Mouse (Mus musculus): Measurements from ENCODE around the gene Dppa3. TPM values are rescaled to one million over a fixed set of nuclear protein-coding genes. Genes with fewer than 3 reads are reported as not detected.

The Dppa3 gene
- polyA plus RNA-seq, 1 experiment from 2014 or later = not detected

DNA sequence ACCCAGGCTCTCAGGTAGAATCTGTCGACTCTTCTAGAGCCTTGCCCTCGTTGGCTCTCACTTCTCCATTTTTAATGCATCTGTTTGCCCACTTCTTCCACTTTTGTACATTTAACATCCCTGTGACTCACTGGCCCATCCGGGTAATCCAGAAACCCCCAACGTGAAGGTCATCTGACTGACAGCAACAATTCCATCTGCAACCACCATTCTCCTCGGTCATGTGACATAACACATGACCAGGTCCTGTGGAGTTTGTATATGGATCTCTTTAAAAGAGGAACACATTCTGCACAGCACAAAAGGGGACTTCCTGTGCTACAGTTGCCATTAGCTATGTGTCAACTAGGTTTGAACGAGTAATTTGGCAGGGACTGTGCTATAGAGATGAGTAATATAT is 28.1 kb downstream of the Dppa3 start:
- no peaks in the 10 kb centered on the region; the same call in 1 of the 2 replicates for H3K4me1 ChIP-seq (ENCODE audit: control insufficient read depth, low read depth, low read length)
- no peak overlapping the region for H3K4me2 ChIP-seq (ENCODE audit: low read depth, low read length)
- ATAC-seq (ENCODE audit: low read depth) = peak; percentile 16; the same call in 1 of the 2 replicates
- H3K27me3 ChIP-seq (ENCODE audit: control insufficient read depth, insufficient read depth, low read depth, low read length) = no peaks in the 10 kb centered on the region
- 24% methylated on average over 6 of the region's 6 CpGs for WGBS (ENCODE audit: insufficient replicate concordance)
- H3K4me3 ChIP-seq (ENCODE audit: low read depth, low read length) = no peak overlapping the region
- H3K36me3 ChIP-seq (ENCODE audit: control insufficient read depth, insufficient read depth) = no peaks in the 10 kb centered on the region
- no peaks in the 10 kb centered on the region for H3K9me3 ChIP-seq (replicated peaks; ENCODE audit: control insufficient read depth, low read length)
- H3K27ac ChIP-seq (ENCODE audit: low read length) = no peak overlapping the region
- no peak overlapping the region for H3K9ac ChIP-seq (ENCODE audit: low read depth, low read length)

DNA sequence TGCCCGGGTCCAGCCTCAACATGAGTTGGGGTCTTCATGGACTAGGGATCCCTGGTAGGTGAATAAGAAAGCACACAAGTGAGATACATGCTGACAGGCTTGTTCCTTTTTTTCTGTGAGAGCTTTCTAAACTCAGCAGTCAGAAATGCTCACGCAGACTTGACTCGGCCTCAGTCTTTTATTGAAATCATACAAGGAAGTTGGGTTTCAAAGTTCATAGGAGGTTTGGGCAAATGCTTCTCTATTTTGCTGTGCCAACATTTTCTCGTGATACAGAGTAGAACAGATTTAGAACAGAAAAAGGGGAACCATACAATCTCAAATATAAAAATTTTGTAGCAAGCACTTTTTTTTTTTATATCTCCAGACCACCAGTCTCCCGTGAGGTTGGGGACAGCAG is 31.4 kb downstream of the Dppa3 start:
- Histone ChIP-seq H3K9me3 (replicated peaks; ENCODE audit: control insufficient read depth, low read length) (no peaks in the 10 kb centered on the region), H3K27ac (ENCODE audit: low read length) (no peak overlapping the region), H3K4me3 (ENCODE audit: low read depth, low read length) (no peak overlapping the region), H3K9ac (ENCODE audit: low read depth, low read length) (no peak overlapping the region), H3K4me1 (ENCODE audit: control insufficient read depth, low read depth, low read length) (no peaks in the 10 kb centered on the region; the same call in 1 of the 2 replicates), H3K27me3 (ENCODE audit: control insufficient read depth, insufficient read depth, low read depth, low read length) (no peaks in the 10 kb centered on the region), H3K36me3 (ENCODE audit: control insufficient read depth, insufficient read depth) (no peaks in the 10 kb centered on the region), H3K4me2 (ENCODE audit: low read depth, low read length) (no peak overlapping the region)
- ATAC-seq (ENCODE audit: low read depth) = no peak
- WGBS (ENCODE audit: insufficient replicate concordance) = 31% methylated on average over 5 of the region's 5 CpGs

DNA sequence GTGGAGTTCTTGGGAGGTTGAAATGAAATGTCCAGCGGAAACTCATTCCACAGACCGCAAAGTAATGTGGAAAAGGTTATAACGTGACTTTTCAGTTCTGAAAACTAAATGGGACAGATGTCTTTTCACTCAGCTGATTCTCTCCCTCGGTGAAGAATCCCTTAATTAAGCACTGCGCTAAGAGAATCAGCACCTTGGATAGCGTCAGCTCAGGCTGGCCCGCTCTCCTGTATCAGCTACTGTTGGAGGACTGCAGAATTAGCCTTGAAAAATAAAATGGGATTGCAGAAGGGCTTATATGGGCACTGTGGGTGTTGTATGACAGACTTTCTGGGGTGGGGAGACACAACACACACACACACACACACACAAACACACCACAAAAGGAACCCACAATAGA is 33.4 kb downstream of the Dppa3 start:
- Histone ChIP-seq H3K4me2 (ENCODE audit: low read depth, low read length) (no peak overlapping the region), H3K4me3 (ENCODE audit: low read depth, low read length) (no peak overlapping the region), H3K27me3 (ENCODE audit: control insufficient read depth, insufficient read depth, low read depth, low read length) (no peaks in the 10 kb centered on the region), H3K9ac (ENCODE audit: low read depth, low read length) (no peak overlapping the region), H3K27ac (ENCODE audit: low read length) (no peak overlapping the region), H3K4me1 (ENCODE audit: control insufficient read depth, low read depth, low read length) (no peaks in the 10 kb centered on the region; the same call in 1 of the 2 replicates), H3K36me3 (ENCODE audit: control insufficient read depth, insufficient read depth) (no peaks in the 10 kb centered on the region), H3K9me3 (replicated peaks; ENCODE audit: control insufficient read depth, low read length) (no peaks in the 10 kb centered on the region)
- WGBS (ENCODE audit: insufficient replicate concordance) = 13% methylated on average over 7 of the region's 7 CpGs
- no peak for ATAC-seq (ENCODE audit: low read depth)

DNA sequence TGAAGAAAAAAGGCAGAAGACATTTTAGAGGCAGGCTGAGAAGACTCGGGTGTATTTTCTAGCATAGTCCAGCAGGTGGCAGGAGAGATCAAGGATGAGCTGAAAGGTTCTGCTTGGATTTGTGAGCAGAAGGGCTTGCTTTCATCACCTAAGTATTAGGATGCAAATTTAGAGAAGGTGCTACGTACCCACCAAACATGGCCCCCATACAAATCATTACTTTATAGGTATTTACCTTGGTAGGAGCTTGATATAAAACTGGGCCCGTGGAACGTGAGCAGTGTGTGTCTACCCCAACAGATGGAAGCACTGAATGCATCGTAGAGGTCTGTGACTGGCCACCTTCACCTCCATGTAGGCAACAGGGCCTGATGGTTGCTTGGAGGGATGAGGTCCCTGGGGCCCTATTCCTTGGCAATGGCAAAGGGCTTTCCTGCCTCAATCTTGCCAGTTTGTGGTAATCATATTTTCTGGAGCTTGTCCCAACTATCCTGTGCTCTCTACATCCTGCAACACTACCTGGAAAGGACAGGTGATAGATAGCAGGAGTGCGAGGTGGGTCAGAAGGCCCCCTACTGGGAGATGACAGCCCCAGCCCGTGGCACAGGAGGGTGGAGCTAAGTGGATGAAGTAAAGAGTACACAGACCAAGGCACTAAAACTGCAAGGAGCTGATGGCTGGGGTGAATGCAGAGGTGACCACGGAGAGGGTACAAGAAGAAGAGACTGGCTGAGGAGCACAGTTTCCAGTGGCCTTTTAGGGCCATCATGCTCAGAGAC is 34.6 kb downstream of the Dppa3 start:
- no peak for ATAC-seq (ENCODE audit: low read depth)
- no peaks in the 10 kb centered on the region for H3K36me3 ChIP-seq (ENCODE audit: control insufficient read depth, insufficient read depth)
- no peaks in the 10 kb centered on the region for H3K9me3 ChIP-seq (replicated peaks; ENCODE audit: control insufficient read depth, low read length)
- H3K9ac ChIP-seq (ENCODE audit: low read depth, low read length) = no peak overlapping the region
- H3K4me3 ChIP-seq (ENCODE audit: low read depth, low read length) = no peak overlapping the region
- no peak overlapping the region for H3K4me2 ChIP-seq (ENCODE audit: low read depth, low read length)
- H3K27me3 ChIP-seq (ENCODE audit: control insufficient read depth, insufficient read depth, low read depth, low read length) = no peaks in the 10 kb centered on the region
- no peak overlapping the region for H3K27ac ChIP-seq (ENCODE audit: low read length)
- 28% methylated on average over 8 of the region's 8 CpGs for WGBS (ENCODE audit: insufficient replicate concordance)
- H3K4me1 ChIP-seq (ENCODE audit: control insufficient read depth, low read depth, low read length) = no peaks in the 10 kb centered on the region; the same call in 1 of the 2 replicates

DNA sequence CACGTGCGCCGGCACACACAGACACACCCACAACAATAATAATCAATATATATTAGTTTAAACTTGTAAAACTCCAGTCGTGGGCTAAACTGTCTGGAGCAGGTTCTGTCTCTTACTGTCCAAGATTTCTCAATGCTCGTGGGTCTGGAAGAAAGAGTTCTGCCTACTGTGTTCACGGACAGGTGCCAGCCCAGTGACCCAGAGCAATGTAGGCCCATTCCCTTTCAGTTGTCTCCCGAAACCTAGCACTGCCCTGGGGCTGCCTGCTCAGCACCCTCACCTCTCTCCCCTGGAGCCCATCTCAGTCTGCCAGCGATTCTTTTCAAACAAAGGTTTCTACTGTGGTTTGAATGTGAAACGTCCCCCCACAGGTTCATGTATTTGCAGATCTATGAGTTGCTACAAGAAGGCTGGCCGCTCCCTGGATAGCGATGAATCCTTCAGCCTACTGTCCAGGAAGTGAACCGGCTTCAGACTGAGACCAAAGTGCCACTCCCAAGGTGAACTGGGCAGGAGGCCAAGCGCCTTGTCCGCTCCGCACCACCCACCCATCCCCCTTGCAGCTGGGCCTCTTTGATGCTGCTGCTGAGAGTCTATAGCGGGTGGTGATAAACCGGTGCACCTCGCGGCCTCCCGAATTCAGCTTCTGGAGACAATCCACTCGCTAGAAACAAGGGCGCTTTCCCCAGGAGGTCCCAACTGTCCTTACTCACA is 36.5 kb downstream of the Dppa3 start:
- Histone ChIP-seq H3K9ac (ENCODE audit: low read depth, low read length) (no peak overlapping the region), H3K36me3 (ENCODE audit: control insufficient read depth, insufficient read depth) (no peaks in the 10 kb centered on the region), H3K27ac (ENCODE audit: low read length) (no peak overlapping the region), H3K4me3 (ENCODE audit: low read depth, low read length) (no peak overlapping the region), H3K9me3 (replicated peaks; ENCODE audit: control insufficient read depth, low read length) (no peaks in the 10 kb centered on the region), H3K27me3 (ENCODE audit: control insufficient read depth, insufficient read depth, low read depth, low read length) (peaks cover 2% of the 10 kb centered on the region; the same call in 1 of the 2 replicates), H3K4me2 (ENCODE audit: low read depth, low read length) (no peak overlapping the region), H3K4me1 (ENCODE audit: control insufficient read depth, low read depth, low read length) (no peaks in the 10 kb centered on the region; the same call in 1 of the 2 replicates)
- ATAC-seq (ENCODE audit: low read depth) = peak; percentile 58; the same call in 1 of the 2 replicates
- 28% methylated on average over 22 of the region's 22 CpGs for WGBS (ENCODE audit: insufficient replicate concordance)

DNA sequence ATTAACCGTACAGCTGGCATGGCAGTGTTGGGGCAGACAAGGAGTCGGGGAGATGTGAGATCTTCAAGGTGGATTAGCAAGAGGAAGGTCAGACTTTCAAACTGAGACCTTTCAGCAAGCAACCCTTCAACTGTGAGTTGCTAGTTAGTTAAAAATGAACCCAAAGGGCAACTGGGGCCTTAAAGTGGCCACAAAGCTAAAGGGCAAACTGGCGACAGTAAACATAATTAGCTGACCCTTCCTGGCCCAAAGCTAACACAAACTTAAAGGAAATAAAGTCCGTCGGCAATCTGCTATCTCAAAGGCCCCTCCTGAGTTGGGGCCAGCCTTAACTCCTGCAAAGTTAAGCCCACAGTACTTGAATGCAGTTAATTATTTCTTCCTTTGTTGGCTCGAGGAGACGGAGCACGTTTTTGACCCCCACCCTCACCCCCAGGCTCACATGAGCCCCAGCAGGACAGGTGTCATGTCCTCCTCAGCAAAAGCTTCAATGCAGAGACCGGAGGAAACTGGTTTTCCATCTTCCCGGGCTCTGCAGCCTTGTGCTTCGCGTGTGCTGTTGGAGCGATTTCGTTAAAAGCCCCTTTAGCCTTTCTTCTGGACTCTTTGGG is 37.5 kb downstream of the Dppa3 start:
- no peak overlapping the region for H3K4me3 ChIP-seq (ENCODE audit: low read depth, low read length)
- ATAC-seq (ENCODE audit: low read depth) = no peak

DNA sequence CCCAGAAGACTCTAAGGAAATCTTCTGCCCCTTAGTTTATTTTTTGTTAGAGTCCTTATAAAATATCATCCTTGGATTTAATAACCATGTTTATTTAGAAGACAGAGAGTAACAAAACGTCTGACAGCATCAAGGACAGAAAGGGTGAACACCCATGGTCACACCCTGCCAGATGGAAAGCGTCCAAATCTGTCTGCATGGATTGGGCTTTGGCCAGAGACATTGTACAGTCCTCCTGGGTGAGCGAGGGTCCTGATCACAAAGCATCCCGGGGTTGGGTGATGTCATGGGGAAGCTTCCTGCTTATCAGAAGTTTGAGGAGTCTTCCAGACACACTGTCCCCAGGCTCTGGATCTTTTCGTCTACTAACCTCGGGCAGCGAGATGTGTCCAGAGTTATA is 39.7 kb downstream of the Dppa3 start:
- no peak overlapping the region for H3K4me3 ChIP-seq (ENCODE audit: low read depth, low read length)
- H3K4me2 ChIP-seq (ENCODE audit: low read depth, low read length) = no peak overlapping the region
- no peak overlapping the region for H3K9ac ChIP-seq (ENCODE audit: low read depth, low read length)
- H3K36me3 ChIP-seq (ENCODE audit: control insufficient read depth, insufficient read depth) = no peaks in the 10 kb centered on the region
- no peak for ATAC-seq (ENCODE audit: low read depth)
- H3K4me1 ChIP-seq (ENCODE audit: control insufficient read depth, low read depth, low read length) = no peaks in the 10 kb centered on the region; the same call in 1 of the 2 replicates
- no peaks in the 10 kb centered on the region for H3K9me3 ChIP-seq (replicated peaks; ENCODE audit: control insufficient read depth, low read length)
- WGBS (ENCODE audit: insufficient replicate concordance) = 48% methylated on average over 7 of the region's 7 CpGs
- H3K27ac ChIP-seq (ENCODE audit: low read length) = no peak overlapping the region
- peaks cover 2% of the 10 kb centered on the region; the same call in 1 of the 2 replicates for H3K27me3 ChIP-seq (ENCODE audit: control insufficient read depth, insufficient read depth, low read depth, low read length)

More for the DNA sequence above, 37.5 kb downstream of the Dppa3 start:
- Histone ChIP-seq H3K9me3 (replicated peaks; ENCODE audit: control insufficient read depth, low read length) (no peaks in the 10 kb centered on the region), H3K36me3 (ENCODE audit: control insufficient read depth, insufficient read depth) (no peaks in the 10 kb centered on the region), H3K4me1 (ENCODE audit: control insufficient read depth, low read depth, low read length) (no peaks in the 10 kb centered on the region; the same call in 1 of the 2 replicates), H3K27me3 (ENCODE audit: control insufficient read depth, insufficient read depth, low read depth, low read length) (peaks cover 2% of the 10 kb centered on the region; the same call in 1 of the 2 replicates), H3K9ac (ENCODE audit: low read depth, low read length) (no peak overlapping the region), H3K27ac (ENCODE audit: low read length) (no peak overlapping the region), H3K4me2 (ENCODE audit: low read depth, low read length) (no peak overlapping the region)
- WGBS (ENCODE audit: insufficient replicate concordance) = 35% methylated on average over 14 of the region's 14 CpGs

DNA sequence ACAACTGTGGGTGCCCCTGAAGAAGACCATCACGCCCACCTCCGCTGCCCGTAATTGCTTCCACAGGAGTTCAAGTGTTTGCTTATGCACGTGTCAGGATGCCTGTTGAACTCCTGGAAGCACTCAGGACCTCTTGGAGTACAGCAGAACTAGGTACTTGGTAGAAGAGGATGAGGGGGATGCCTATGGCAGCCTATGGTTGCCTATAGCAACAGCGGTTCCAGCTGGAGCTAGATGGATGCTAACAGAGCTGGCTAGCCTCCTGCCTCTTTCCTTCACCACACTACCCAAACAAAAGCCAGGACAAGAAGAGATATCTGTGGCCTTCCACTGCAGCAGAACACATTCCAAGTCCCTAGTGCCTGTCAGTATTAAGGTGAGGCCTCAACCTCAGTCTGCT is 41.5 kb downstream of the Dppa3 start:
- H3K4me3 ChIP-seq (ENCODE audit: low read depth, low read length) = no peak overlapping the region
- H3K27me3 ChIP-seq (ENCODE audit: control insufficient read depth, insufficient read depth, low read depth, low read length) = peaks cover 2% of the 10 kb centered on the region; the same call in 1 of the 2 replicates
- no peak overlapping the region for H3K9ac ChIP-seq (ENCODE audit: low read depth, low read length)
- WGBS (ENCODE audit: insufficient replicate concordance) = 68% methylated on average over 5 of the region's 5 CpGs
- H3K27ac ChIP-seq (ENCODE audit: low read length) = no peak overlapping the region
- no peak for ATAC-seq (ENCODE audit: low read depth)
- no peaks in the 10 kb centered on the region; the same call in 1 of the 2 replicates for H3K4me1 ChIP-seq (ENCODE audit: control insufficient read depth, low read depth, low read length)
- no peaks in the 10 kb centered on the region for H3K9me3 ChIP-seq (replicated peaks; ENCODE audit: control insufficient read depth, low read length)
- H3K4me2 ChIP-seq (ENCODE audit: low read depth, low read length) = no peak overlapping the region
- H3K36me3 ChIP-seq (ENCODE audit: control insufficient read depth, insufficient read depth) = no peaks in the 10 kb centered on the region
